Mouse (Mus musculus): ENCODE data around the gene Lrrc47.

DNA sequence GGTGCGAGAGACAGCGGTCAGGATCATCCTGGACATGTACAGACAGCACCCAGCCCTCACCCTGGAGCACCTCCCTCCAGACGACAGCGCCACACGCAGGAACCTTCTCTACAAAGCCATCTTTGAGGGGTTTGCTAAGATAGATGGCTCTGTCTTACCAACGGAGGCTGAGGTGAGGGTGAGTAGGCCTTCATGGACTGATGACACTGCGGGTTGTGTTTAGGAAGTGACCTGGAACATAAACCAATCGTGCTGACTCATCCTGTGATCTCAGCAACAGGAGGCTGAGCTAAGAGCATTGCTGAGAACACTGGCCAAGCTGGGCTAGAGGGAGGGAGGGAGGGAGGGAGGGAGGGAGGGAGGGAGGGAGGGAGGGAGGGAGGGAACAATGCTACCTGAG, 18.0 kb upstream of the Lrrc47 start:
- TF ChIP-seq CTCF (IDR thresholded peaks at IDR 0.05; ENCODE audit: control insufficient read depth, insufficient read depth, low read length) (no peak), POLR2A (IDR thresholded peaks at IDR 0.05; ENCODE audit: borderline replicate concordance, control insufficient read depth, low read depth, low read length) (no peak)
